Mouse (Mus musculus): ENCODE data around the gene Upk3b. TPM values are rescaled to one million over a fixed set of nuclear protein-coding genes. Genes with fewer than 3 reads are reported as not detected.

Upk3b gene
- total RNA-seq (2022): not detected

- no peak for DNase-seq (ENCODE audit: low spot score in 2 of 2)
These were observed at the start of gene Upk3b for GRCm38 (mm10) chr5:136038258-136039214. TSS of gene Upk3b (plus strand) at chr5:136038496.

DNA sequence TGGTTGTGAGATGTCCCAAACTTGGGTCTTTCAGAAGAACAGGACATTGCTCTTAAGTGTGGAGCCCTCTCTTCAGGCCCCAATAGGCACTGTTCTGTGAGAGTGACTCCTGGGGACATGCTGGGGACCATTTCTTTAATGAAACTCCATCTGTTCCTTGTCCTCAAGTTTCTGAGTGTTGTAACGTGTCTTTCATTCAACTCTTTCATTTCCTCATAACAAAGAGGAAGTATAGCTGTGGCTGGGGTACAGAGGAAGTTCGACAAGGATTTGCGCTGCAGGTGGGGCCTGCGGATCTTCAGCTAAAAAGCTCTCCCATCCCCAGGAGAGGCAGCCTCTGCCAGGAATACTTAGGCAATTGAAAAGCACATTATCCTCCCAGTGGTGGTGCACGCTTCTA, 47.7 kb upstream of the Upk3b start:
- DNase-seq (ENCODE audit: low spot score in 2 of 2): no peak

GRCm38 (mm10) chr5:135993381-135993965, 44.8 kb upstream of the Upk3b start:
- DNase-seq (ENCODE audit: low spot score in 2 of 2): no peak

DNA sequence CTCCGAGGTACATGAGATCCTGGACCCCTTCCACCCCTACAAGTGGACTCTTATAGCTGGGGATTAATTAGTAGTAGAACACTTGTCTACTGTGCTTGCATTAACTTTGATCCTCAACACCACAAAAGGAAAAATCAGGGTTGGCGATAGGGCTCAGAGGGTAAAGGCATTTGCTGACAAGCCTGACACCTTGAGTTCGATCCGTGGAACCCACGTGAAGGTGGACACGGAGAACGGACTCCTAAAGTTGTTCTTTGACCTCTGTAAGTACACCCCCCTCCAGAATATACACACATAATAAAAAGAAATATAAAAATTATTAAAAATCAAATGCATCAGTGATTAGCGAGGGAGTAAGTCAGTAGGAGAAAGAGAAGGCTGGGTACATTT, 44.0 kb upstream of the Upk3b start:
- DNase-seq (ENCODE audit: low spot score in 2 of 2): no peak

DNA sequence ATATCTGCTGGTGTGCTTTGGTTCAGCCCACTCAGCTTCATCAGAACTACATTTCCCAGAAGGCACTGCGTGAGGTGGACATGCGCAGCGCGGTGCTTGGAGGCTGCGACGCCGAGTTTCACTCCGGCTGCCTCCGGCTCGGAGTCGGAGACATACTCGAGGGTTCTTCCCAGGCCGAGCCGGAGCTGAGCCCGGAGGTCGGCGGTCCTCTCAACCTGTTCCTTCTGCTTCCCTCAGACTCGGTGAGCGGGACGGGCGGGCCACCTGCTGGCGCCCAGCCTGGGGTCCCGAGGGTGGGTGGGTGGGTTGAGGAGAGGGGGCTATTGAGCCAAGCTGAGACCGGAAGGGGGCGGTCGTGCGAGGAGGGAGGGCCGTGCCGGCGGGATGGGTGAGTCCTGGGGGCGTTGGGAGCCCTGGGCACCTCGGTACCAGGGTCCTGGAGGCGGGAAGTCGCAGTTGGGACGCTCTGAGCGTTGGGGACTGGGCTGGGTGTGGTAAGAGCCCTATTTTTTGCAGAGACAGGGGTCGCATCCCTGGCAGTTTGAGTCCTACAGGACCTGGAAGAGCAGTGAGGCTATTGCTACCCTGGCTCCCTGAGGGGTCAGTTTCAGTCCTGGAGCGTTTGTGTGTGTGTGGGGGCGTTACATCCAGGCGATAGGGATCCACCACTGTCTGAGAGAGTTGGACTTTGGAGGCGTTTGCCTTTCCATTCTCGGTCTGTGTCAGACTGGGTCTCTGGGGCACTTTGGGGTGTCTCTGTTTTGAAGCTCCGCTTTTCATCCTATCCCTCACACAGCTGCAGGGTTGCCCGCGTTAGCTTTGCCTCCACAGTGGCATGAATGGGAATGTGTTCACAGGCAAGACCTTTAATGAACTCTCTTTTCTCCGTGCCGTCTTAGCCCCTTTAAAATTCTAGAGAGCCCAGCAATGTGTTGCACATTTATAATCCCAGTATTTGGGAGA, 43.3 kb upstream of the Upk3b start, which contains the start of gene Dtx2:
Dtx2 (plus strand) TSS at position 76 of the 963 bp plus-strand sequence.
- DNase-seq (ENCODE audit: low spot score in 2 of 2): peak; percentile 86

- DNase-seq (ENCODE audit: low spot score in 2 of 2): no peak
These were observed 42.1 kb upstream of the Upk3b start for GRCm38 (mm10) chr5:135996162-135996561.

GRCm38 (mm10) chr5:136001222-136001621, 37.1 kb upstream of the Upk3b start:
- DNase-seq (ENCODE audit: low spot score in 2 of 2): no peak

- no peak for DNase-seq (ENCODE audit: low spot score in 2 of 2)
These were observed 36.0 kb upstream of the Upk3b start for GRCm38 (mm10) chr5:136002325-136002724.

GRCm38 (mm10) chr5:136002751-136003151, 35.5 kb upstream of the Upk3b start:
- DNase-seq (ENCODE audit: low spot score in 2 of 2): no peak

DNA sequence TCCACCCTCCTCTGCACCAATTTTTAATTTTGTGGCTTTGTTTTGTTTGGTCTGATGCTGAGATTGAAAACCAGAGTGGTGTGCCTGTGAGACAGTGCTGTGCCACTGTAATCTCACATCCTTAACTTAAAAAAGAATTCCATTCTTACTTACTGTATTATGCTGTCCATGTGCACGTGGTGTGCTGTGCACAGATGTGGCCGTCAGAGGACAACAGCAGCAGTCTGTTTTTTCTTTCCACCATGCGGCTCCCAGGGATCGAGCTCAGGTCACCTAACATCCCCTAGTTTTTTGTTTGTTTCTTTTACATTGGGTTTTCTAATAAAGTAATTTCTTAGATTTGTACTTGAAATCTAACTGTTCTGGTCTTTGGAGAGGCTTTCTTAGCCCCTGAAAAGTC, 33.8 kb upstream of the Upk3b start:
- DNase-seq (ENCODE audit: low spot score in 2 of 2): no peak

GRCm38 (mm10) chr5:136007745-136008144, 30.6 kb upstream of the Upk3b start:
- no peak for DNase-seq (ENCODE audit: low spot score in 2 of 2)

GRCm38 (mm10) chr5:136014877-136015276, 23.4 kb upstream of the Upk3b start:
- DNase-seq (ENCODE audit: low spot score in 2 of 2): no peak

DNA sequence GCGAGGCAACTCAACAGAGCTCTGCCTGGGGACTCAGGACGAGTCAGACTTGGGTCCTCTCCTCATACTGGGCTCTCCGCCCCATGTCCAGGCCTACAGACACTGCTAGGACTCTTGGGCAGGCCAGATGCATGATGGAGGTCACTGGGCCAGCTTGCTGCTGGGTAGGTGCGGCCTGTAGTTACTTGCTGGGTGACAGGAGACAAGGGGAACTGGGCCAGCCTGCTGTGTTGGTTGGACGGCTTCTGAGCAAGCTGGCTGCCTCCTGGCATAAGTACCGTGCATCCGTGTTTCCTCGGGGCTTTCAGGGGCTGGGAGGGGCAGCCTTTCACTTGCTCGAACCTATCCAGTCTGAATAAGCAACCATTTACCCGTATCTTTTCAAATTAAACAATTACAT, 22.7 kb upstream of the Upk3b start:
- no peak for DNase-seq (ENCODE audit: low spot score in 2 of 2)

GRCm38 (mm10) chr5:136016014-136016876, 22.1 kb upstream of the Upk3b start:
- DNase-seq (ENCODE audit: low spot score in 2 of 2): no peak

DNA sequence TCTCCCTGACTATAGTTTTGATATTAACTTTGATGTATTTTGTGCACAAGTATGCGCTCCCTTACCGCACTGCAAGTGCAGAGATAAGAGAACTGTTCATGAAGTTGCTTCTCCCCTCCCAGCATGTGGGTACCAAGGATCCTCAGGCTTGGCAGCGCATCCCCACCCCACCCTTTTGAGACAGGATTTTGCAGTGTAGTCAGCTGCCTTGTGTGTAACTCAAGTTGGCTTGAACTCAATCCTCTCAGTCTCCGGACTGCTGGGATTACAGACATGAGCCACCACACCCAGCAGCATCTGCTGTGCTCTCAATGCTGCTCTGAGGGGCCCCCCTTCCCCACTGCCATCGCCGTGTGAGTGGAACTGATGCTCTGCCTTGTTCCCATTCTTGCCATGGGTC, 21.0 kb upstream of the Upk3b start:
- DNase-seq (ENCODE audit: low spot score in 2 of 2): no peak

DNA sequence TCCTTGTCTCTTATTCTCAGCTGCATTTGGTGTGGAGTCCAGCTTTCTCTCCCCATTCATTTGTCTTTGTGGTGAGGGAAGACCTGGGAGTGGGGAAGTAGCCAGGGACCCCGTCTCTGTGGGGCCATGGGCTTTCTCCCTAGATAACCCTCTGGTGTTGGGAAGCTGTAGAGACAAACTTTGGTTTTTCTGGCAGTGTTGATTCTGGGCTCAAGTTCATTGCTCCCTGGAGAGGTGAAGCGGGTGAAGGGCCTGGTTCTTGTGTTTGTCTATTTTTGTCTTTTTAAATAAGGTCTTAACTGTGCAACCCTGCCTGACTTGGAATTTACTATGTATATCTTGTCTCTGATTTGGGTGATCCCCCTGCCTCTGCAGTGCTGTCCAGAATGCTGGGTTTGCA, 19.6 kb upstream of the Upk3b start:
- DNase-seq (ENCODE audit: low spot score in 2 of 2): no peak

GRCm38 (mm10) chr5:136019907-136020306, 18.4 kb upstream of the Upk3b start:
- no peak for DNase-seq (ENCODE audit: low spot score in 2 of 2)

- DNase-seq (ENCODE audit: low spot score in 2 of 2): no peak
These were observed 12.6 kb upstream of the Upk3b start for GRCm38 (mm10) chr5:136025712-136026111.

GRCm38 (mm10) chr5:136026859-136027258, 11.4 kb upstream of the Upk3b start:
- DNase-seq (ENCODE audit: low spot score in 2 of 2): peak in 1 of 2 experiments; percentile 17

- DNase-seq (ENCODE audit: low spot score in 2 of 2): no peak
These were observed 10.5 kb upstream of the Upk3b start for GRCm38 (mm10) chr5:136027612-136028311.
